Mouse (Mus musculus): ENCODE results near the gene Abca13.

DNA sequence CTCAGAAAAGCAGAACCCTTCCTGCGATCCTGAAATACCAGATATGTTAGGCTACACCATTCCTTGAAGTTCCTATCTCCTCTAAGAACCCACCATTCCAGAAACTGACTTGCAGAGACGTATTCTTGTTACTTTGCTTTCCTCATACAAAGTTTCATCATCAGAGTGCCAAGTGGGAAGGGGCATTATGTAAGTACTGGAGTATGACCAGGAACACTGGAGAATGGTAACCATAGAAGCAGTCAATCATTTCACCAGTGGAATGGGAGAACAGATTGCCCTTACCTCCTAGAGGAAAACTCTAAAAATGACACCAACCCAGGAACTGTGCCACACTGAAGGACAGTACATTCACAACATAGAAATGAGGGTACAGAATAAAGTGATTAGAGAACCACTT is 368.3 kb downstream of the Abca13 start:
- TF ChIP-seq USF1 (IDR thresholded peaks at IDR 0.05; ENCODE audit: low read depth, low read length) (no peak), CTCF (conservative IDR thresholded peaks at IDR 0.05 in 1 of 2, IDR thresholded peaks at IDR 0.05 in 1 of 2; ENCODE audit: low read depth in 2 of 2, low read length in 2 of 2) (no peak), POLR2A (IDR thresholded peaks at IDR 0.05; ENCODE audit: low read depth, low read length) (no peak), MEF2A (IDR thresholded peaks at IDR 0.05; ENCODE audit: borderline replicate concordance, low read depth, low read length) (no peak), ZC3H11A (IDR thresholded peaks at IDR 0.05; ENCODE audit: low read depth, low read length) (no peak), SMC3 (IDR thresholded peaks at IDR 0.05; ENCODE audit: low read depth, low read length) (no peak), JUN (IDR thresholded peaks at IDR 0.05; ENCODE audit: insufficient read depth, low read depth, low read length) (no peak), ELF1 (IDR thresholded peaks at IDR 0.05; ENCODE audit: low read depth, low read length) (no peak)

All from CH12.LX (cell line).